Mouse (Mus musculus) kidney, embryonic 14.5 days (tissue): ENCODE data around the gene Por. TPM values are rescaled to one million over a fixed set of nuclear protein-coding genes. Genes with fewer than 3 reads are reported as not detected.
A peak's percentile ranks its signal among the peaks of the same experiment; 100 is the strongest.

ENCODE experiments used
- ATAC-seq: fragments of 200-750 bp; cut with Nextera tagmentation; 2 replicates; pipeline ENCODE4 v1.8.0; 2017; ENCODE audit warnings: moderate number of reproducible peaks, mild to moderate bottlenecking, moderate TSS enrichment, moderate library complexity; ENCODE audit not compliant: low FRiP score, low TSS enrichment
- H3K27ac ChIP-seq: fragments of 300-500 bp; sonication (generic); 2 replicates; pipeline ENCODE4 v1.5.1; 2014; ENCODE audit warnings: low read depth, mild to moderate bottlenecking, low read length, moderate library complexity, mixed read lengths
- H3K27me3 ChIP-seq: fragments of 300-500 bp; sonication (generic); 2 replicates; pipeline ENCODE4 v1.6.1; 2014; ENCODE audit warnings: mild to moderate bottlenecking, low read length; ENCODE audit not compliant: control insufficient read depth, insufficient read depth
- H3K36me3 ChIP-seq: fragments of 300-500 bp; sonication (generic); 2 replicates; pipeline ENCODE4 v1.6.1; 2014; ENCODE audit warnings: low read length, mixed read lengths; ENCODE audit not compliant: control insufficient read depth, insufficient read depth
- H3K4me1 ChIP-seq: fragments of 300-500 bp; sonication (generic); 2 replicates; pipeline ENCODE4 v1.6.1; 2014; ENCODE audit warnings: low read length, mixed read lengths; ENCODE audit not compliant: control insufficient read depth, insufficient read depth
- H3K4me2 ChIP-seq: fragments of 300-500 bp; sonication (generic); replicated peaks from 2 replicates; pipeline ENCODE4 v1.6.1; 2014; ENCODE audit warnings: low read depth, mild to moderate bottlenecking, low read length
- H3K4me3 ChIP-seq: fragments of 300-500 bp; sonication (generic); 2 replicates; pipeline ENCODE4 v1.5.1; 2014; ENCODE audit warnings: mild to moderate bottlenecking, low read length
- H3K9ac ChIP-seq: fragments of 300-500 bp; sonication (generic); 2 replicates; pipeline ENCODE4 v1.6.1; 2014; ENCODE audit warnings: low read depth, mild to moderate bottlenecking, low read length, moderate library complexity
- H3K9me3 ChIP-seq: fragments of 300-500 bp; sonication (generic); 2 replicates; pipeline ENCODE4 v1.6.1; 2016; ENCODE audit warnings: low read length; ENCODE audit not compliant: control insufficient read depth
- WGBS: fragments of 180-500 bp; shearing (Covaris S2); extraction: QIAGEN DNeasy Blood & Tissue Kit; methylation state at CpG from one replicate; pipeline ENCODE4 v1.1.7; 2014; 5-methylcytosine and 5-hydroxymethylcytosine counted together
- polyA plus RNA-seq: library from polyadenylated mRNA; unstranded; fragments of >200 nt; fragmentation: Nextera tagmentation; extraction: Ambion mirVana; gene quantifications from 2 replicates; pipeline ENCODE4 v1.2.1, GENCODE M21; 2014

Gene Por
- polyA plus RNA-seq, 1 experiment from 2014 or later: 64.2 TPM

GRCm38 (mm10) chr5:135742156-135742555, 72.3 kb downstream of the Por start:
- WGBS: 58% methylated on average over 10 of the region's 10 CpGs
- Histone ChIP-seq H3K27ac (no peak overlapping the region), H3K4me1 (peaks cover 19% of the 10 kb centered on the region), H3K9ac (no peak overlapping the region), H3K4me2 (no peak overlapping the region; the same call in 1 of the 2 replicates), H3K4me3 (no peak overlapping the region), H3K27me3 (no peaks in the 10 kb centered on the region), H3K36me3 (peaks cover 13% of the 10 kb centered on the region), H3K9me3 (no peaks in the 10 kb centered on the region)
- no peak for ATAC-seq

GRCm38 (mm10) chr5:135742941-135743740, 73.3 kb downstream of the Por start:
- Histone ChIP-seq H3K27ac (peak overlapping the region; percentile 62; the same call in 1 of the 2 replicates), H3K9ac (peak overlapping the region; percentile 58), H3K9me3 (no peaks in the 10 kb centered on the region), H3K4me2 (peak overlapping the region; percentile 85), H3K4me3 (peak overlapping the region; percentile 61), H3K4me1 (peaks cover 19% of the 10 kb centered on the region), H3K36me3 (peaks cover 11% of the 10 kb centered on the region), H3K27me3 (no peaks in the 10 kb centered on the region)
- peak; percentile 71 for ATAC-seq
- WGBS: 18% methylated on average over 18 of the region's 18 CpGs

- H3K36me3 ChIP-seq: peaks cover 11% of the 10 kb centered on the region
- peak within 1 kb of the TSS; percentile 61 for H3K4me3 ChIP-seq
- peak within 1 kb of the TSS; percentile 58 for H3K9ac ChIP-seq
- no peaks in the 10 kb centered on the region for H3K27me3 ChIP-seq
- H3K9me3 ChIP-seq: no peaks in the 10 kb centered on the region
- H3K27ac ChIP-seq: peak within 1 kb of the TSS; percentile 78; the same call in 1 of the 2 replicates
- peak within 1 kb of the TSS; percentile 85 for H3K4me2 ChIP-seq
- peaks cover 19% of the 10 kb centered on the region for H3K4me1 ChIP-seq
- peak; percentile 93 for ATAC-seq
- under 1% methylated on average over 60 of the region's 60 CpGs for WGBS
Observed at GRCm38 (mm10) chr5:135743741-135744609, 74.1 kb downstream of the Por start, which contains the start of gene Tmem120a. TSS of gene Tmem120a (minus strand) at chr5:135744448.

DNA sequence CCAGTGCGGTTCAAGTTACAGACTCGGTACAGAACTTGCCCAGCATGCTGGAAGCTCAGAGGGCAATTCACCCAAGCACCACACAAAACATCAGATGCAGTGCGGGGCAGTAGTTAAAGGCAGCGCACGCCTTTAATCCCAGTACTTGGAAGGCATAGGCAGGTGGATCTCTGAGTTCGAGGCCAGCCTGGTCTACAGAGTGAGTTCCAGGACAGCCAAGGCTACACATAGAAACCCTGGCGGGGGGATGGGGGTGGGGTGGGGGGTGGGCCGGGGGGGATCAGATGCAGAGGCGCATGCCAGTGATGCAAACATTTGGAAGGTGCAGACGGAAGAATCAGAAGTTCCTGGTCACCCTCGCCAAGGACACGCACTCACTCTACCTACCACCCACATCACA, 74.9 kb downstream of the Por start:
- H3K27me3 ChIP-seq: no peaks in the 10 kb centered on the region
- 13% methylated on average over 12 of the region's 12 CpGs for WGBS
- peak overlapping the region; percentile 78; the same call in 1 of the 2 replicates for H3K27ac ChIP-seq
- H3K9me3 ChIP-seq: no peaks in the 10 kb centered on the region
- H3K4me2 ChIP-seq: peak overlapping the region; percentile 85
- H3K4me1 ChIP-seq: peaks cover 19% of the 10 kb centered on the region
- ATAC-seq: 0 out of 2 replicates have a peak, but pooled peaks have one; percentile 21
- peaks cover 11% of the 10 kb centered on the region for H3K36me3 ChIP-seq
- H3K9ac ChIP-seq: peak overlapping the region; percentile 50; the same call in 1 of the 2 replicates
- H3K4me3 ChIP-seq: peak overlapping the region; percentile 61

GRCm38 (mm10) chr5:135751041-135751440, 81.2 kb downstream of the Por start:
- Histone ChIP-seq H3K4me3 (no peak overlapping the region), H3K4me1 (no peaks in the 10 kb centered on the region)
- 93% methylated on average over 1 of the region's 1 CpGs for WGBS

DNA sequence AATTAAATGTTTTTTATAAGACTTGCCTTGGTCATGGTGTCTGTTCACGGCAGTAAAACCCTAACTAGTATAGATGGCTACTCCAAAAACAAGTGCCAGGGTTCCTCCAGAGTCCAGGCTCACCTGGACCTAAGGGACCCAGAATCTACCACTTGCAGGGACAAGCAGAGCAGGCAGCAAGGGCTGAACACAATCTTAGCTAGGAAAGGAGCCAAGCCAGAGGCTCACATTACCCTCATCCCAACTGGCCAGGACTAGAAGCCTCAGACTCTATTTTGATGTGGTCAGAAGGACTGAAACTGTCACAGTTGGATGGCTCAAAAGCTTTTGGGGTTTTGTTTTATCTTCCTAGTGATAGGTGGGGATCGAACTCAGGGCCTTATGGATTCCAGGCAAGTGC, 81.8 kb downstream of the Por start:
- Histone ChIP-seq H3K27ac (no peak overlapping the region), H3K4me2 (no peak overlapping the region), H3K27me3 (no peaks in the 10 kb centered on the region), H3K4me3 (no peak overlapping the region), H3K9ac (no peak overlapping the region), H3K4me1 (no peaks in the 10 kb centered on the region), H3K9me3 (no peaks in the 10 kb centered on the region), H3K36me3 (no peaks in the 10 kb centered on the region)
- no peak for ATAC-seq
- 74% methylated on average over 2 of the region's 2 CpGs for WGBS

More at GRCm38 (mm10) chr5:135751041-135751440, 81.2 kb downstream of the Por start:
- H3K9ac ChIP-seq: no peak overlapping the region
- H3K27me3 ChIP-seq: no peaks in the 10 kb centered on the region
- H3K4me2 ChIP-seq: no peak overlapping the region
- no peak for ATAC-seq
- H3K27ac ChIP-seq: no peak overlapping the region
- no peaks in the 10 kb centered on the region for H3K36me3 ChIP-seq
- no peaks in the 10 kb centered on the region for H3K9me3 ChIP-seq

DNA sequence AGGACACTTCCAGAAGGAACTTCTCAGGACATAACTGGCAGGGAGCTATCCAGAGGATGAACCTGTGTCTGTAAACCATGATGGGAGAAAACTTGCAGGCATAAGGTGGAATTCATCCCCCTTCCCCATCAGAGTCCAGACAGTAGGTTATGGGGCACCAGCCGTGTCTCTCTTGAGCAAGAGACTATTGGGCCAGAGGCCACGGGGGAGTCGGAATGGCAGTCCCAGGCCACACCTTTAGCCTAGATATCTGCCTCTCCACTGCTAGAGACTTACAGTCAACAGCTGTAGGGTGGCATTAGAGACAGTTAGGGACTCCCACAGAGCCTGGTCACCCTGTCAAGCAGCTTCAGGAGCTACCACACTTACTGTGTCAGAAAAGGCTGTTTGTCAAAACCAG, 92.0 kb downstream of the Por start:
- no peak overlapping the region for H3K4me2 ChIP-seq
- H3K27me3 ChIP-seq: no peaks in the 10 kb centered on the region
- H3K36me3 ChIP-seq: no peaks in the 10 kb centered on the region
- H3K9ac ChIP-seq: no peak overlapping the region
- no peaks in the 10 kb centered on the region for H3K9me3 ChIP-seq
- ATAC-seq: no peak
- H3K27ac ChIP-seq: no peak overlapping the region
- no peak overlapping the region for H3K4me3 ChIP-seq
- no peaks in the 10 kb centered on the region for H3K4me1 ChIP-seq
- 69% methylated on average over 3 of the region's 3 CpGs for WGBS

- Histone ChIP-seq H3K27me3 (no peaks in the 10 kb centered on the region), H3K27ac (no peak overlapping the region), H3K9ac (no peak overlapping the region), H3K36me3 (no peaks in the 10 kb centered on the region), H3K4me1 (no peaks in the 10 kb centered on the region), H3K4me3 (no peak overlapping the region), H3K4me2 (no peak overlapping the region), H3K9me3 (no peaks in the 10 kb centered on the region)
- 0 out of 2 replicates have a peak, but pooled peaks have one; percentile 35 for ATAC-seq
- 5% methylated on average over 7 of the region's 7 CpGs for WGBS
Observed at GRCm38 (mm10) chr5:135763526-135763925, 93.7 kb downstream of the Por start.
